ENCODE assay signal across 20 mouse cellular contexts in the genomic region with DNA sequence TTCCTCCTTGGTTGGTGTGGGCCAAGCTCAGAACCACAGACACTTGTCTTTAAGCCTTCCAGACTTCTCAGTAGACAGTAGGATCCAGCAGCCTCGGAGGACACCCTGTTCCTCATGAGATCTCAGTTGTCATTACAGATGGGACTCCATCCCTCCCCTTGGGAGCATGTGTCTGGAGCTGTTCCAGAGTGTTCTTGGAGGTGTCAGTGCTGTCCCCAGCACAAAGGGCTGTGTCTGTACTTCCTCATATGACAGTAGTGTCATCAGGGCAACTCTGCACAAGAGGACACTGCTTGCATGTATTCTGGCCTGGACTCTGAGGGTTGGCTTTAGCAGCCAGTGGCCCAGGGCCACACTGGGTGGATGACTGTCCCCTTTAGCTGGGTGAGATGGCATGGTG. TPM values are rescaled to one million over a fixed set of nuclear protein-coding genes. Genes with fewer than 3 reads are reported as not detected.
DNase-seq lines count a peak whose midpoint lies in the region; ATAC-seq and TF ChIP-seq lines count a peak whose summit lies in the region.
"Had no signal": no experiment of that assay in that cellular context is flagged by ENCODE, and none has a peak within 500 bp of the region (broad histone marks: within the 10 kb centered on the region; RNA-seq: fewer than 3 reads in every experiment).

No protein-coding gene starts in this region.

- no peak overlapping the region for H3K4me2 ChIP-seq in hindbrain, postnatal 0 days (ENCODE audit: low read depth, low read length)
- H3K4me2 ChIP-seq in hindbrain, embryonic 14.5 days (replicated peaks) = no peak overlapping the region
- no peak overlapping the region for H3K4me2 ChIP-seq in midbrain, embryonic 14.5 days (ENCODE audit: low read length)
- H3K4me2 ChIP-seq: limb, embryonic 15.5 days; midbrain, embryonic 13.5 days had no signal

- 67% methylated on average over 1 of the region's 1 CpGs for WGBS in hindbrain, postnatal 0 days
- 81% methylated on average over 1 of the region's 1 CpGs for WGBS in hindbrain, embryonic 14.5 days
- 83% methylated on average over 1 of the region's 1 CpGs for WGBS in midbrain, embryonic 14.5 days
- 79% methylated on average over 1 of the region's 1 CpGs for WGBS in midbrain, embryonic 10.5 days
- 86% methylated on average over 1 of the region's 1 CpGs for WGBS in macrophage (ENCODE audit: missing documents)

- TF ChIP-seq CTCF in hindbrain, postnatal 0 days (IDR thresholded peaks at IDR 0.05; ENCODE audit: low read depth) = no peak

- peaks cover 39% of the 10 kb centered on the region for H3K36me3 ChIP-seq in hindbrain, postnatal 0 days (ENCODE audit: insufficient read depth, low read length)
- peaks cover 84% of the 10 kb centered on the region for H3K36me3 ChIP-seq in hindbrain, embryonic 14.5 days (replicated peaks; ENCODE audit: control insufficient read depth, insufficient read depth)
- peaks cover 98% of the 10 kb centered on the region for H3K36me3 ChIP-seq in midbrain, embryonic 14.5 days (ENCODE audit: control insufficient read depth, insufficient read depth, low read length)
- H3K36me3 ChIP-seq in midbrain, embryonic 10.5 days = peaks cover 99% of the 10 kb centered on the region
- H3K36me3 ChIP-seq in macrophage (ENCODE audit: inconsistent target) = peaks cover 3% of the 10 kb centered on the region; the same call in 1 of the 2 replicates

- no peaks in the 10 kb centered on the region for H3K79me2 ChIP-seq in macrophage (ENCODE audit: inconsistent target)

- peak overlapping the region; percentile 20; the same call in 1 of the 2 replicates for H3K27ac ChIP-seq in hindbrain, postnatal 0 days
- no peak overlapping the region for H3K27ac ChIP-seq in hindbrain, embryonic 14.5 days
- H3K27ac ChIP-seq in midbrain, embryonic 14.5 days (replicated peaks; ENCODE audit: low read depth, low read length) = 0 out of 2 replicates have a peak overlapping the region, but pooled peaks have one; percentile 1
- no peak overlapping the region for H3K27ac ChIP-seq in midbrain, embryonic 10.5 days (replicated peaks)
- peak overlapping the region; percentile 17; the same call in 1 of the 2 replicates for H3K27ac ChIP-seq in macrophage
- H3K27ac ChIP-seq: heart, adult 2 months; limb, embryonic 15.5 days; midbrain, embryonic 13.5 days had no signal

- H3K27me3 ChIP-seq in hindbrain, postnatal 0 days (ENCODE audit: insufficient read depth, low read length) = no peaks in the 10 kb centered on the region
- H3K27me3 ChIP-seq in hindbrain, embryonic 14.5 days (ENCODE audit: control insufficient read depth, insufficient read depth, low read length) = no peaks in the 10 kb centered on the region
- H3K27me3 ChIP-seq in midbrain, embryonic 14.5 days (ENCODE audit: control insufficient read depth, insufficient read depth, low read length) = no peaks in the 10 kb centered on the region
- H3K27me3 ChIP-seq in midbrain, embryonic 10.5 days (ENCODE audit: low read depth, poor library complexity, severe bottlenecking) = no peaks in the 10 kb centered on the region
- H3K27me3 ChIP-seq: limb, embryonic 15.5 days; midbrain, embryonic 13.5 days had no signal

- no peak overlapping the region for H3K9ac ChIP-seq in hindbrain, postnatal 0 days (replicated peaks; ENCODE audit: low read length)
- H3K9ac ChIP-seq in hindbrain, embryonic 14.5 days = no peak overlapping the region
- H3K9ac ChIP-seq in midbrain, embryonic 14.5 days (replicated peaks; ENCODE audit: low read length) = no peak overlapping the region
- H3K9ac ChIP-seq: limb, embryonic 15.5 days; liver, postnatal 0 days; midbrain, embryonic 13.5 days had no signal

- peak; percentile 95 for DNase-seq in heart, adult 11 months
- no peak for DNase-seq in heart, postnatal 4 days
- DNase-seq in hindbrain, postnatal 0 days (ENCODE audit: low spot score) = no peak
- DNase-seq in hindbrain, embryonic 14.5 days (ENCODE audit: low spot score) = no peak
- no peak for DNase-seq in midbrain, embryonic 14.5 days
- DNase-seq in midbrain, embryonic 10.5 days (ENCODE audit: low spot score) = no peak
- DNase-seq in thymus, postnatal 14 days = no peak
- DNase-seq: B cell, adult 2 months; cerebellum, adult 8-10 months; heart, postnatal 36 days; kidney, adult 8-10 months; kidney, postnatal 14 days; liver, postnatal 0 days; spleen, adult 18-20 months; thymus, postnatal 4 days had no signal

- no peaks in the 10 kb centered on the region for H3K9me3 ChIP-seq in hindbrain, postnatal 0 days (ENCODE audit: low read length)
- no peaks in the 10 kb centered on the region for H3K9me3 ChIP-seq in hindbrain, embryonic 14.5 days (ENCODE audit: control insufficient read depth, low read length)
- H3K9me3 ChIP-seq in midbrain, embryonic 14.5 days (ENCODE audit: control insufficient read depth, low read length) = no peaks in the 10 kb centered on the region
- no peaks in the 10 kb centered on the region for H3K9me3 ChIP-seq in midbrain, embryonic 10.5 days (replicated peaks)
- H3K9me3 ChIP-seq: limb, embryonic 15.5 days; midbrain, embryonic 13.5 days had no signal

- no peak overlapping the region for H3K4me3 ChIP-seq in hindbrain, postnatal 0 days (ENCODE audit: low read length)
- H3K4me3 ChIP-seq in hindbrain, embryonic 14.5 days (replicated peaks; ENCODE audit: low read length) = no peak overlapping the region
- no peak overlapping the region for H3K4me3 ChIP-seq in midbrain, embryonic 14.5 days (replicated peaks; ENCODE audit: low read depth, low read length)
- no peak overlapping the region for H3K4me3 ChIP-seq in midbrain, embryonic 10.5 days
- H3K4me3 ChIP-seq in macrophage (ENCODE audit: inconsistent target) = no peak overlapping the region
- H3K4me3 ChIP-seq: heart, adult 2 months; limb, embryonic 15.5 days; midbrain, embryonic 13.5 days had no signal

- ATAC-seq in hindbrain, postnatal 0 days = no peak
- no peak for ATAC-seq in hindbrain, embryonic 14.5 days (ENCODE audit: low FRiP score)
- ATAC-seq in midbrain, embryonic 14.5 days (ENCODE audit: low FRiP score, low TSS enrichment) = no peak
- ATAC-seq: forebrain, embryonic 14.5 days; liver, postnatal 0 days; midbrain, embryonic 13.5 days had no signal

- H3K4me1 ChIP-seq in hindbrain, postnatal 0 days (ENCODE audit: insufficient read depth, low read length) = peaks cover 23% of the 10 kb centered on the region
- H3K4me1 ChIP-seq in hindbrain, embryonic 14.5 days (replicated peaks; ENCODE audit: control insufficient read depth, insufficient read depth, low read length) = peaks cover 31% of the 10 kb centered on the region
- H3K4me1 ChIP-seq in midbrain, embryonic 14.5 days (ENCODE audit: control insufficient read depth, insufficient read depth, low read length) = no peaks in the 10 kb centered on the region
- no peaks in the 10 kb centered on the region for H3K4me1 ChIP-seq in midbrain, embryonic 10.5 days
- H3K4me1 ChIP-seq: limb, embryonic 15.5 days had no signal

RNA-seq across cellular contexts. Expression of a gene that starts 49.0 kb away (rescaled TPM):
- total RNA-seq in heart, postnatal 4 days (2021) = 10 to 100 TPM; 38.9 to 40.5 TPM
- total RNA-seq in hindbrain, postnatal 0 days (2014; rRNA removed) = 137 and 144 TPM in 2 replicates
- 42.5 and 42.6 TPM in 2 replicates for polyA plus RNA-seq in hindbrain, postnatal 0 days (2015; fragmentation: Nextera tagmentation; extraction: Ambion mirVana)
- polyA plus RNA-seq in hindbrain, embryonic 14.5 days (2014; fragmentation: Nextera tagmentation; extraction: Ambion mirVana) = 62.2 and 64.3 TPM in 2 replicates
- polyA plus RNA-seq in midbrain, embryonic 14.5 days (2014; fragmentation: Nextera tagmentation; extraction: Ambion mirVana) = 72.4 and 78.9 TPM in 2 replicates
- polyA plus RNA-seq in midbrain, embryonic 10.5 days (2016; fragmentation: Nextera tagmentation; extraction: Ambion mirVana) = 45.2 and 56.1 TPM in 2 replicates
- total RNA-seq in macrophage (2018; cell fraction: chromatin; rRNA removed) = 10 to 100 TPM; 19.0 to 65.4 (median 41.1) TPM
- total RNA-seq in macrophage (2018; cell fraction: cytosol; rRNA removed) = 10 to 100 TPM in 20 of 26 experiments, 1 to 10 TPM in 6; 6.7 to 16.1 (median 12.1) TPM
- 10 to 100 TPM; 11.3 to 39.3 (median 19.5) TPM for total RNA-seq in macrophage (2018; cell fraction: nucleus; rRNA removed)
- 6.8 to 13.1 TPM (median 8.6 TPM) in 3 replicates for polyA plus RNA-seq in macrophage (2018)

Comparison
In these comparisons a context has a peak if more than half of its experiments do, and no peak if none do; other contexts are left out.
1. H3K27ac ChIP-seq: peak in hindbrain, postnatal 0 days (single experiment), midbrain, embryonic 14.5 days (single experiment) and macrophage (single experiment); none in hindbrain, embryonic 14.5 days (single experiment) and midbrain, embryonic 10.5 days (single experiment).